Mouse (Mus musculus): ENCODE data around the gene Ticam1. TPM values are rescaled to one million over a fixed set of nuclear protein-coding genes. Genes with fewer than 3 reads are reported as not detected.
A peak's percentile ranks its signal among the peaks of the same experiment; 100 is the strongest.

The Ticam1 gene
- polyA plus RNA-seq, 1 experiment from 2014 or later: 16.4 TPM

DNA sequence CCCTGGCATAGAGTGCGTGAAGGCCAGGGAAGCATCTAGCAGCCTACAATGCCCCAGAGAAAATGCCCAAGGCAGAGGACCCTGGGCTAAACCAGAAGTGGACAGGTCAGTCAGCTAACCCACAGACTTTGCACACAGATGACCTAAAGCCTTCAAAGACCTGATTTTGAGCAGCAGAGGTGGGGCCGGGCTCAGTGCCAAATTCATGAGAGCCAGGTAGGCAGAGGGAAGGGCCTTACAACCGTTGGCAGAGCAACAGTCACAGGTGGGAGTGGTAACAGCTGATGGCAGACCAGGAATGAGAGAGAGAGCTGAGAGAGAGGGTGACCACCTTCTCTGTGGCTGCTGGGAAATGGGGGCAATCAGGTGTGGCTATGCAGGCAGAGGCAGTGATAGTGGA lies 3.9 kb downstream of the Ticam1 start:
- H3K4me1 ChIP-seq (ENCODE audit: control insufficient read depth, insufficient read depth, low read length): peaks cover 10% of the 10 kb centered on the region
- no peak overlapping the region for H3K4me3 ChIP-seq (ENCODE audit: low read length)
- peaks cover 15% of the 10 kb centered on the region for H3K36me3 ChIP-seq (ENCODE audit: control insufficient read depth, insufficient read depth, low read length)
- no peak overlapping the region for H3K27ac ChIP-seq (ENCODE audit: low read length)
- no peak overlapping the region for H3K4me2 ChIP-seq (ENCODE audit: low read depth, low read length)
- H3K9me3 ChIP-seq (ENCODE audit: control insufficient read depth, low read length): no peaks in the 10 kb centered on the region
- H3K27me3 ChIP-seq (replicated peaks; ENCODE audit: control insufficient read depth, insufficient read depth, low read length): no peaks in the 10 kb centered on the region
- H3K9ac ChIP-seq (ENCODE audit: low read depth, low read length): no peak overlapping the region; the same call in 1 of the 2 replicates
- ATAC-seq: no peak
- 70% methylated on average over 3 of the region's 3 CpGs for WGBS

DNA sequence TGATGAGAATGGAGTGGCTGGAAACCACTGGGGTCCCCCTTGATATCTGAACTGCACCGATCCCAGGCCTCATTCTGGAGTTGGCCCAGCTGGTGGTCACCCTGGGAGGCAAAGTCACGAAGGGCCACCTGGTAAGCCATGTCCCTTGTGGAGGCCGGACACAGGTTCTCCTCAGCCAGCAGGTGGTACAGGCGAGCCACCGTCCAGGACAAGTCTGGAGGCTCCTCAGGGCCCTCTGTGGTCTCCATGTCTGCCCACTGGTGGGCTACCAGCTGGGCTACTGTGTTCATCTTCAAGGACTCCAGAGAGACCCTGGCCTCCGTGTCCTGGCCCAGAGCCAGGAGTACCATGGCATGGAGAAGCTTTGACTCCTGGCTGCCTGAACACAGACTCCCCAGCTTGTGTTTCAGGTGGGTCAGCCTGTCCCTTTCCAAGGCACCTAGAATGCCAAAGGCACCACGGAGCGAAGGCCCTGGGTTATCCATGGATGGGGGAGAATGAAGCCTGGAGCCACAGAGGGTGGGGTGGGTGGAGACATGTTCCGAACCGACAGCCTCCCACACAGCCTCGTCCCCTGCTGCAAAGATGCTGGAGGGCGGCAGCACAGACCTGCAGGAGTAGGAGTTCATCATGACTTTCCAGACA lies 4.9 kb downstream of the Ticam1 start:
- peaks cover 4% of the 10 kb centered on the region; the same call in 1 of the 2 replicates for H3K4me1 ChIP-seq (ENCODE audit: control insufficient read depth, insufficient read depth, low read length)
- no peak overlapping the region for H3K4me3 ChIP-seq (ENCODE audit: low read length)
- H3K4me2 ChIP-seq (ENCODE audit: low read depth, low read length): no peak overlapping the region
- no peak overlapping the region for H3K9ac ChIP-seq (ENCODE audit: low read depth, low read length)
- 85% methylated on average over 12 of the region's 12 CpGs for WGBS
- H3K27me3 ChIP-seq (replicated peaks; ENCODE audit: control insufficient read depth, insufficient read depth, low read length): no peaks in the 10 kb centered on the region
- no peak overlapping the region for H3K27ac ChIP-seq (ENCODE audit: low read length)
- peaks cover 15% of the 10 kb centered on the region for H3K36me3 ChIP-seq (ENCODE audit: control insufficient read depth, insufficient read depth, low read length)
- ATAC-seq: no peak
- no peaks in the 10 kb centered on the region for H3K9me3 ChIP-seq (ENCODE audit: control insufficient read depth, low read length)

DNA sequence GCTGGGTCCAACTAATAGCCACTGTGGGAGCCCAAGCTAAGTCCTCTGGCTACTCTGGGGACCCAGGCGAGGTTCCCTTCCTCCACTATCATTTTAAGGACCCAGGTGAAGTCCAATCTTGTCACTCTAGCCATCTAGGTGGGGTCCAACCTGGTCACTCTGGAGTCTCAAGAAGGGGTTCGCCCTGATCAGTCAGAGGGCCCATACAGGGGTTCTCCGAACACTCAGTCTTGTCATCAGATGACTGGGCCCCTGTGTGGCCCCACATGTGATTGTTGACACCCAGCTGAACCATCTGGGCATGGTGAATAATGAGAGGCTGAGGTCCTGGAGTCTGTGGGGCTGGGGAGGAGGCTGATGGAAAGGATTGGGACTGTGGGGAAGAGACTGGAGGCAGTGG lies 6.8 kb downstream of the Ticam1 start:
- Histone ChIP-seq H3K9me3 (ENCODE audit: control insufficient read depth, low read length) (no peaks in the 10 kb centered on the region), H3K4me3 (ENCODE audit: low read length) (peak overlapping the region; percentile 46), H3K4me2 (ENCODE audit: low read depth, low read length) (peak overlapping the region; percentile 54), H3K9ac (ENCODE audit: low read depth, low read length) (peak overlapping the region; percentile 48), H3K27me3 (replicated peaks; ENCODE audit: control insufficient read depth, insufficient read depth, low read length) (no peaks in the 10 kb centered on the region), H3K36me3 (ENCODE audit: control insufficient read depth, insufficient read depth, low read length) (peaks cover 15% of the 10 kb centered on the region), H3K4me1 (ENCODE audit: control insufficient read depth, insufficient read depth, low read length) (peaks cover 4% of the 10 kb centered on the region; the same call in 1 of the 2 replicates), H3K27ac (ENCODE audit: low read length) (peak overlapping the region; percentile 75)
- 71% methylated on average over 3 of the region's 3 CpGs for WGBS
- ATAC-seq: peak; percentile 1; the same call in 1 of the 2 replicates

DNA sequence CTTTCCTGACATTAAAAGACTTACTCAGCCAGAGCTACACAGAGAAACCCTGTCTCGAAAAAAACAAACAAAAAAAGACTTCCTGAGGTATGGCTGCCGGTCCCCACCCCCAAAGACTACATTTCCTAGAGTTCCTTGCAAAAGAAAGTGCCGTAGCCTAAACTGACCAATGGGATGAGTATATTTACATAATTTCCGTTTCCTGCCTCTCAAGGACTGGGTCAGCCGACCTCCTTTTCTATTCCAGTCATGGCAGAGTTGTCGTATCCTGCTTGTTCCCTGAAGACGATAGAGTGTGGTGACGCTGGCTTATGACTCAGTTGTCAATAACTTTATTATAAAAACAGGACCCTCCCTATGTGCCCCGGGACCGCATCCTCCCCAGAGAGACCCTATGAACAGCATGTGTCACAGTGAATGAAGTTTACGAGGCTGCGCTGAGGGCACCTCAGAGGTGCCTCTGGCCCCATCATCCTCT lies 7.4 kb downstream of the Ticam1 start:
- Histone ChIP-seq H3K4me2 (ENCODE audit: low read depth, low read length) (peak overlapping the region; percentile 54), H3K9ac (ENCODE audit: low read depth, low read length) (peak overlapping the region; percentile 68), H3K27ac (ENCODE audit: low read length) (peak overlapping the region; percentile 75), H3K36me3 (ENCODE audit: control insufficient read depth, insufficient read depth, low read length) (peaks cover 15% of the 10 kb centered on the region), H3K27me3 (replicated peaks; ENCODE audit: control insufficient read depth, insufficient read depth, low read length) (no peaks in the 10 kb centered on the region), H3K4me1 (ENCODE audit: control insufficient read depth, insufficient read depth, low read length) (peaks cover 4% of the 10 kb centered on the region; the same call in 1 of the 2 replicates), H3K9me3 (ENCODE audit: control insufficient read depth, low read length) (no peaks in the 10 kb centered on the region), H3K4me3 (ENCODE audit: low read length) (peak overlapping the region; percentile 46)
- ATAC-seq: peak; percentile 80
- WGBS: 16% methylated on average over 12 of the region's 12 CpGs

DNA sequence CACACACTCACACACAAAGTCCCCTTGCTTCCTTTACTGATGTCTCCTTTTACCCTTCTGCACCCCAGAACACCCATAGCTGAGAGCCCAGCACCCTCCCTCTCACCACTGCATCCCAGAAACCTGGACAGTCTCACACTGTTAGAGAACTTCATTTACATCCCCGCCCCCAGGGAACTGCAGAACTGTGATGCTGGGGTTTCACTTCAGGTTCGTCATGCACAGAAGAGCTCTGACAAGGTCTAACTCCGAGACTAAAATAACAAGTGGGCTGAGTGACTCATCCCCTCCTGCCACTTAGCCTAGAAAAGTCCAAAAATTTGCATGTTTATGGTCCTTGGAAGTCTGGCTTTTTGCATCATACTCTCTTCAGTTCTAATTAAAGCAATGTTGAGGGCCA lies 10.3 kb downstream of the Ticam1 start:
- WGBS: 53% methylated on average over 3 of the region's 3 CpGs
- Histone ChIP-seq H3K9ac (ENCODE audit: low read depth, low read length) (no peak overlapping the region), H3K4me1 (ENCODE audit: control insufficient read depth, insufficient read depth, low read length) (peaks cover 7% of the 10 kb centered on the region; the same call in 1 of the 2 replicates), H3K9me3 (ENCODE audit: control insufficient read depth, low read length) (no peaks in the 10 kb centered on the region), H3K36me3 (ENCODE audit: control insufficient read depth, insufficient read depth, low read length) (peaks cover 16% of the 10 kb centered on the region), H3K27ac (ENCODE audit: low read length) (no peak overlapping the region), H3K4me2 (ENCODE audit: low read depth, low read length) (no peak overlapping the region), H3K27me3 (replicated peaks; ENCODE audit: control insufficient read depth, insufficient read depth, low read length) (no peaks in the 10 kb centered on the region), H3K4me3 (ENCODE audit: low read length) (no peak overlapping the region)
- no peak for ATAC-seq

DNA sequence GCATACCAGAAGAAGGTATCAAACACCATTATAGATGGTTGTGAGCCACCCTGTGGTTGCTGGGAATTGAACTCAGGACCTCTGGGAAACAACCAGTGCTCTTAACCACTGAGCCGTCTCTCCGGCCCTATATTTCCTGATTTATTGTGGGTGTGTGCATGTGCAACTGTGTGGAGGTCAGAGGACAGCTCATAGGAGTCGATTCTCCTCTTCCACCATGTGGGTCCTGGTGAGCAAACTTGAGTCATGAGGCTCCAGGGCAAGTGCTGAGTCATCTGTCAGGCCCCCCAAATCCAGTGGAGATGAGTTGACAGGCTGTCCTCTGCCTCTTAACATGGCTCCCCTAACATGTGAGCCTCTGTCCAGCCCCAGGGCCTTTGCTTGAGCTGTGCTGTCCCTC lies 10.7 kb downstream of the Ticam1 start:
- Histone ChIP-seq H3K9ac (ENCODE audit: low read depth, low read length) (no peak overlapping the region), H3K36me3 (ENCODE audit: control insufficient read depth, insufficient read depth, low read length) (peaks cover 17% of the 10 kb centered on the region), H3K4me3 (ENCODE audit: low read length) (no peak overlapping the region), H3K27ac (ENCODE audit: low read length) (no peak overlapping the region), H3K9me3 (ENCODE audit: control insufficient read depth, low read length) (no peaks in the 10 kb centered on the region), H3K4me1 (ENCODE audit: control insufficient read depth, insufficient read depth, low read length) (peaks cover 10% of the 10 kb centered on the region; the same call in 1 of the 2 replicates), H3K27me3 (replicated peaks; ENCODE audit: control insufficient read depth, insufficient read depth, low read length) (no peaks in the 10 kb centered on the region), H3K4me2 (ENCODE audit: low read depth, low read length) (no peak overlapping the region)
- ATAC-seq: no peak
- 73% methylated on average over 3 of the region's 3 CpGs for WGBS

DNA sequence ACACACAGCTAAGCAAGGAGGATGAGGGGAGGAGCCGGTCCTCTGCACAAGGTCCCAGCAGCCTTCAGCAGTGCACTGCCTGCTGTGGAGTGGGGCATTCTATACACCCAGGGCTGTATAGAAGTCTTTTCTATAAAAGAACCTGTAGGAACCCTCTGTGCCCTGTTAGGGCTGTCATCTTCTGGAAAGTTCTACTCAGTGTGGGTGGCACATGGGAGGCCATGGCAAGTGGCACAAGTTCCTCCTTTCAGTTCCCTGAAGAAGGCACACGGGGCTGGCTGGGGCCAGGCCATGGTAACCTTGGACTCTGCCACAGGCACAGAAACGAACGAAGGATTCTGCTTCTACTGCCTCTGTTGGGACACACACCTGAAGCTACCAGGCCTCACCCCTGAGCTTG lies 11.6 kb downstream of the Ticam1 start:
- no peak overlapping the region; the same call in 1 of the 2 replicates for H3K27ac ChIP-seq (ENCODE audit: low read length)
- 87% methylated on average over 4 of the region's 4 CpGs for WGBS
- H3K4me2 ChIP-seq (ENCODE audit: low read depth, low read length): no peak overlapping the region
- H3K4me3 ChIP-seq (ENCODE audit: low read length): no peak overlapping the region
- H3K4me1 ChIP-seq (ENCODE audit: control insufficient read depth, insufficient read depth, low read length): peaks cover 18% of the 10 kb centered on the region
- H3K9me3 ChIP-seq (ENCODE audit: control insufficient read depth, low read length): no peaks in the 10 kb centered on the region
- ATAC-seq: no peak
- H3K9ac ChIP-seq (ENCODE audit: low read depth, low read length): no peak overlapping the region
- peaks cover 15% of the 10 kb centered on the region; the same call in 1 of the 2 replicates for H3K36me3 ChIP-seq (ENCODE audit: control insufficient read depth, insufficient read depth, low read length)
- H3K27me3 ChIP-seq (replicated peaks; ENCODE audit: control insufficient read depth, insufficient read depth, low read length): no peaks in the 10 kb centered on the region

DNA sequence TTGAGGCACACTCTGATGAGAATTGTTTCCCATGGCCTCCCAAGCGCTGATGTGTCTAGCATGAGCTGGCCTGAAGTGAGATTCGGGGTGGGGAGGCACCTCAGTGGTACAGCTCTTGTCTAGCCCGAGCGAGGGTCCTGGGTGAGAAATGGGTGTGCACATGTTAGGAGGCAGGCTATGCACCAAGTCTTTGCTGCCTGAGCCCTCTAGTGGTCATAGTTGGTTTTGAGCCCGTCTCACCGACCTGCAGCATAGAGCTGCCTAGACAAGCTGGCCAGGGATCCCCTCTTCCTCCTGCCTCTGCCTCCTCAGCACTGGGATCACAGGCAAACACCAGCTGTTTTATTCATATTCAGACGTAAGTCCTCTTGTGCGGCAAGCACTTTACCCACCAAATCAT lies 12.6 kb downstream of the Ticam1 start:
- no peak overlapping the region for H3K27ac ChIP-seq (ENCODE audit: low read length)
- no peaks in the 10 kb centered on the region for H3K27me3 ChIP-seq (replicated peaks; ENCODE audit: control insufficient read depth, insufficient read depth, low read length)
- WGBS: 21% methylated on average over 8 of the region's 8 CpGs
- H3K4me2 ChIP-seq (ENCODE audit: low read depth, low read length): no peak overlapping the region
- peaks cover 28% of the 10 kb centered on the region for H3K4me1 ChIP-seq (ENCODE audit: control insufficient read depth, insufficient read depth, low read length)
- no peaks in the 10 kb centered on the region for H3K9me3 ChIP-seq (ENCODE audit: control insufficient read depth, low read length)
- peak overlapping the region; percentile 45; the same call in 1 of the 2 replicates for H3K9ac ChIP-seq (ENCODE audit: low read depth, low read length)
- H3K4me3 ChIP-seq (ENCODE audit: low read length): no peak overlapping the region
- peak; percentile 67 for ATAC-seq
- H3K36me3 ChIP-seq (ENCODE audit: control insufficient read depth, insufficient read depth, low read length): peaks cover 13% of the 10 kb centered on the region

DNA sequence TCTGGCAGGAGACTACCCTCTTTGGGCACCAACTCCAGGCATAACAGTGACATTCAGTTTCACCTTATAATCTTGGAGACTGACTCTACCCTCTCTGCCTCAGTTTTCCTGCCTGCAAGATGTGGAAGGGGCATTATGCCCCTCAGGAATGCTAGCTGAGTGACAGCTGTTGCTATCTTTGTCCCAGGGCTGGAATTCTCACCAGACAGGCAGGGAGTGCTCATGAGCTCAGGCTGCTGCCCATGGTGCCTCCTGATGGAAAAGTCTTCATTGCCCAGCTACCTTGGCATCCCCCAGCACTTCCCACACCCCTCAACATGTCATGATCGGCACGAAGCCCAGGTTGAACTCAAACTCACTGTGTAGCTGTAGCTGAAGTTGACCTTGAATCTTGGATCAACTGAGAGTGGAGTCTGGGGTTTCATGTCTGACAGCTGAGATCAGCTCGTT lies 13.9 kb downstream of the Ticam1 start:
- Histone ChIP-seq H3K9me3 (ENCODE audit: control insufficient read depth, low read length) (no peaks in the 10 kb centered on the region), H3K4me1 (ENCODE audit: control insufficient read depth, insufficient read depth, low read length) (peaks cover 39% of the 10 kb centered on the region), H3K9ac (ENCODE audit: low read depth, low read length) (no peak overlapping the region), H3K4me2 (ENCODE audit: low read depth, low read length) (no peak overlapping the region), H3K27ac (ENCODE audit: low read length) (no peak overlapping the region), H3K27me3 (replicated peaks; ENCODE audit: control insufficient read depth, insufficient read depth, low read length) (no peaks in the 10 kb centered on the region), H3K4me3 (ENCODE audit: low read length) (no peak overlapping the region), H3K36me3 (ENCODE audit: control insufficient read depth, insufficient read depth, low read length) (peaks cover 13% of the 10 kb centered on the region)
- 81% methylated on average over 3 of the region's 3 CpGs for WGBS
- ATAC-seq: no peak

All from intestine, embryonic 16.5 days (tissue).